Mouse (Mus musculus): Measurements from ENCODE around the gene Gm28308. TPM values are rescaled to one million over a fixed set of nuclear protein-coding genes. Genes with fewer than 3 reads are reported as not detected.

The Gm28308 gene
- total and polyA plus RNA-seq, 3 experiments: not detected

GRCm38 (mm10) chr6:52240389-52241000, 27.4 kb upstream of the Gm28308 start, which contains the start of gene Hoxa10 (continued):
- TF ChIP-seq MEF2A (IDR thresholded peaks at IDR 0.05; ENCODE audit: borderline replicate concordance, low read depth, low read length) (0 out of 2 replicates have a peak, but pooled peaks have one; percentile 35), CTCF (conservative IDR thresholded peaks at IDR 0.05 in 1 of 2, IDR thresholded peaks at IDR 0.05 in 1 of 2; ENCODE audit: low read depth in 2 of 2, low read length in 2 of 2) (peak; percentile 20 to 85; a peak in 2 of 4 replicates), POLR2A (IDR thresholded peaks at IDR 0.05; ENCODE audit: low read depth, low read length) (peak; percentile 55; the same call in 1 of the 2 replicates)

GRCm38 (mm10) chr6:52239625-52240388, 26.7 kb upstream of the Gm28308 start:
- H3K4me2 ChIP-seq (ENCODE audit: insufficient read depth, low read depth, poor library complexity, severe bottlenecking): peak overlapping the region; percentile 91
- no peak overlapping the region for H3K27ac ChIP-seq (ENCODE audit: insufficient read depth, low read depth)
- H3K9me3 ChIP-seq (replicated peaks; ENCODE audit: low read length): peaks cover 12% of the 10 kb centered on the region
- DNase-seq (ENCODE audit: extremely low read depth): no peak
- dilution Hi-C loops (cut with MboI; ENCODE audit: extremely low pct_ligation_motif_present, extremely low pct_unique_long_range_greater_than_20kb, low sequenced_read_pairs): no loop called here
- H3K9ac ChIP-seq (ENCODE audit: insufficient read depth, low read depth): peak overlapping the region; percentile 77
- no peaks in the 10 kb centered on the region for H3K79me2 ChIP-seq (replicated peaks; ENCODE audit: control insufficient read depth, extremely low read depth, insufficient read depth, poor library complexity, severe bottlenecking)
- H3K36me3 ChIP-seq (replicated peaks in 1 of 2; ENCODE audit: control insufficient read depth in 1 of 2, insufficient read depth in 1 of 2, low read length in 1 of 2): peaks cover 0 to 19% of the 10 kb centered on the region in 2 experiments
- TF ChIP-seq E2F4 (IDR thresholded peaks at IDR 0.05; ENCODE audit: insufficient replicate concordance, low read depth, low read length) (no peak), CHD2 (IDR thresholded peaks at IDR 0.05; ENCODE audit: low read length) (0 out of 2 replicates have a peak, but pooled peaks have one; percentile 11), IRF4 (IDR thresholded peaks at IDR 0.05; ENCODE audit: low read depth, low read length) (no peak), JUN (IDR thresholded peaks at IDR 0.05; ENCODE audit: insufficient read depth, low read depth, low read length) (peak; percentile 1; the same call in 1 of the 2 replicates), SIN3A (IDR thresholded peaks at IDR 0.05; ENCODE audit: low read length) (peak; percentile 56; the same call in 1 of the 2 replicates), KAT2A (IDR thresholded peaks at IDR 0.05; ENCODE audit: insufficient replicate concordance, low read length) (no peak), MAX (IDR thresholded peaks at IDR 0.05; ENCODE audit: low read length) (0 out of 2 replicates have a peak, but pooled peaks have one; percentile 10)
- in situ Hi-C loops (cut with MboI; ENCODE audit: low pct_ligation_motif_present, low pct_unique_long_range_greater_than_20kb, low sequenced_read_pairs): no loop called here
- H3K4me1 ChIP-seq (ENCODE audit: control insufficient read depth in 1 of 2, insufficient read depth in 2 of 2): peaks cover 0 to 12% of the 10 kb centered on the region in 2 experiments; a peak in 2 of 4 replicates
- H3K27me3 ChIP-seq (replicated peaks): no peaks in the 10 kb centered on the region
- peak overlapping the region; percentile 60 to 72 (median 68) for H3K4me3 ChIP-seq (replicated peaks in 1 of 3; ENCODE audit: low read depth in 2 of 3, low read length in 2 of 3, poor library complexity in 1 of 3)

GRCm38 (mm10) chr6:52238976-52239375, 25.8 kb upstream of the Gm28308 start:
- no peak overlapping the region; the same call in 1 of the 2 replicates for H3K4me2 ChIP-seq (ENCODE audit: insufficient read depth, low read depth, poor library complexity, severe bottlenecking)
- dilution Hi-C loops (cut with MboI; ENCODE audit: extremely low pct_ligation_motif_present, extremely low pct_unique_long_range_greater_than_20kb, low sequenced_read_pairs) (no loop called here), in situ Hi-C loops (cut with MboI; ENCODE audit: low pct_ligation_motif_present, low pct_unique_long_range_greater_than_20kb, low sequenced_read_pairs) (no loop called here)
- peaks cover under 1 to 28% of the 10 kb centered on the region in 2 experiments for H3K36me3 ChIP-seq (replicated peaks in 1 of 2; ENCODE audit: control insufficient read depth in 1 of 2, insufficient read depth in 1 of 2, low read length in 1 of 2)
- H3K27ac ChIP-seq (ENCODE audit: insufficient read depth, low read depth): no peak overlapping the region
- H3K4me1 ChIP-seq (ENCODE audit: control insufficient read depth in 1 of 2, insufficient read depth in 2 of 2): peaks cover 0 to 12% of the 10 kb centered on the region in 2 experiments; a peak in 2 of 4 replicates
- H3K9ac ChIP-seq (ENCODE audit: insufficient read depth, low read depth): no peak overlapping the region; the same call in 1 of the 2 replicates
- no peaks in the 10 kb centered on the region for H3K79me2 ChIP-seq (replicated peaks; ENCODE audit: control insufficient read depth, extremely low read depth, insufficient read depth, poor library complexity, severe bottlenecking)
- DNase-seq (ENCODE audit: extremely low read depth): no peak
- TF ChIP-seq RAD21 (IDR thresholded peaks at IDR 0.05; ENCODE audit: low read depth, low read length) (no peak), POLR2A (IDR thresholded peaks at IDR 0.05; ENCODE audit: low read depth, low read length) (no peak), JUN (IDR thresholded peaks at IDR 0.05; ENCODE audit: insufficient read depth, low read depth, low read length) (no peak), MAFK (IDR thresholded peaks at IDR 0.05; ENCODE audit: insufficient replicate concordance, low read length) (no peak), EP300 (IDR thresholded peaks at IDR 0.05; ENCODE audit: low read length) (no peak), MAZ (IDR thresholded peaks at IDR 0.05; ENCODE audit: low read depth, low read length) (no peak), ZNF384 (IDR thresholded peaks at IDR 0.05; ENCODE audit: low read depth, low read length) (no peak), MEF2A (IDR thresholded peaks at IDR 0.05; ENCODE audit: borderline replicate concordance, low read depth, low read length) (no peak), NELFE (IDR thresholded peaks at IDR 0.05; ENCODE audit: low read depth, low read length) (no peak), MAX (IDR thresholded peaks at IDR 0.05; ENCODE audit: low read length) (no peak), POLR2AphosphoS2 (IDR thresholded peaks at IDR 0.05; ENCODE audit: low read depth, low read length) (no peak), TBP (conservative IDR thresholded peaks at IDR 0.05; ENCODE audit: low read depth, low read length) (no peak), CTCF (conservative IDR thresholded peaks at IDR 0.05 in 1 of 2, IDR thresholded peaks at IDR 0.05 in 1 of 2; ENCODE audit: low read depth in 2 of 2, low read length in 2 of 2) (no peak), CHD1 (IDR thresholded peaks at IDR 0.05; ENCODE audit: low read depth, low read length) (no peak), USF1 (IDR thresholded peaks at IDR 0.05; ENCODE audit: low read depth, low read length) (no peak), KAT2A (IDR thresholded peaks at IDR 0.05; ENCODE audit: insufficient replicate concordance, low read length) (no peak), TCF12 (IDR thresholded peaks at IDR 0.05; ENCODE audit: low read depth, low read length) (no peak), ZKSCAN1 (IDR thresholded peaks at IDR 0.05; ENCODE audit: borderline replicate concordance, low read depth, low read length) (no peak), MXI1 (IDR thresholded peaks at IDR 0.05; ENCODE audit: low read depth, low read length) (no peak), GABPA (IDR thresholded peaks at IDR 0.05; ENCODE audit: insufficient replicate concordance, low read depth, low read length) (no peak)
- no peaks in the 10 kb centered on the region for H3K27me3 ChIP-seq (replicated peaks)
- peak overlapping the region in 1 of 3 experiments; percentile 60 for H3K4me3 ChIP-seq (replicated peaks in 1 of 3; ENCODE audit: low read depth in 2 of 3, low read length in 2 of 3, poor library complexity in 1 of 3)
- H3K9me3 ChIP-seq (replicated peaks; ENCODE audit: low read length): peaks cover 20% of the 10 kb centered on the region
